Mouse (Mus musculus): ENCODE results near the gene Itgb4.
"Not testable (repeated sequence)": the region's sequence is repeated elsewhere in the genome, so short reads cannot be mapped to it uniquely, and the experiment has no call there.

Gene Itgb4

DNA sequence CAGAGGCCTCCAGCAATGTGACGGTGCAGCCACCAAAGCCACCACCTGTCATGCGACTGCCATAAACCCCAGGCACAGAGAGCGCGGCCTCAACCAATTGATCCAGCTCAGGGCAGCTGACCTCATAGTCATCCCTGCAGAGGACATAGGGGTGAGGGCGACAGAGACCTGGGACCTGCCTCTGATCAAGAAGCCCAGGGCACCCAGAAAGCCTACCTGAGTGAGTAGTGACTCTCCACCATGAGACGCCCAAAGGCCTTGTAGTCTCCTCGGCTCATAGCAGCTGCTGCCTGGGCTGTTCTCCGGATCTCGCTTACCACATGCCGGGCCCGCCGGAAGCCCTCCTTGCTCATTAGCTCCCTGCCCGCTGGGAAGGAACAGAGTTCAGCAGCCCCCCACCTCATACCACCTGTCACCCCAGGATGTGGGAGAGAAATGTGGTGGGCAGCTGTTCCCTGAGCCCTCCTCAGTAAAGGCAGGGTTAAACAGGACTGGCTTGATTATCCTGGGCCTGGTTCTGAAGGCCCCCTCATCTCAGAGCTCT, 34.4 kb downstream of the Itgb4 start:
- DNase-seq (ENCODE audit: low spot score) = no peak

DNA sequence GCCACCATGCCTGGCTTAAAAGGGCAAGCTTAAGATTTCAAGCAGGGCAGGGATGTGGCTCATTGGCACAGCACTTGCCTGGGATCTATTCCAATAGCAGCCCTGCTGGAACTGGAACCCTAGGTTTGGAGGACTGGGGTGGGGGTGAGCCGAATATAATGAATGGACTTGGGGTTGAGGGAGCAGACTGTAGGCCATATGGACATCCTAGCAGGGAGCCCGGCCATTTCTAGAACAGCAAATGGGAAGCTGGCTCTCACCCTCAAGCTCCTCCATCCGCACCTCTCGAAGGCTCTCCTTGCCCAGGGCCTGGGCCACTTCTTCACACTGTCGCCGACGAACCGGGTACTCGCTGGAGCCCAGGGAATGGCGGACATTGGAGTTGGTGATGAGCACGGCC, 35.2 kb downstream of the Itgb4 start:
- DNase-seq (ENCODE audit: low spot score) = no peak

DNA sequence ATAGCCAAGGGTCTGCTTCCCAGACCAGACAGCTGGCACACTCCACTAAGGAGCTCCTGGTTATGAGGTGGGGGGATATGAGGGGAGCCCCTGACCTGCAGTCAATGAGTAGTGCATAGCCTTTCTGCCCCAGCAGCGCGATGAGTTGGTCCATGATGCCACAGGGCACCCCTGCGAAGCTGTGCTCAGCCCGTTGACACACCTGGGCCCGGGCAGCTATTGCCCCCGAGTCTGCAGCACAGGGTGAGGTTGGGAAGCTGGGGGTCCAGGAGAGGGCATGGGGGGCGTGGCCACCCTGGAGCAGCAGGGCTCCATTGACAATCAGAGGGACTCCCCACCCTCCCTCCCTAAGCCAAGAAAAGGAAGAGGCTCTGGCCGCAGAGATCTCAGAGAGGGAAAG, 35.6 kb downstream of the Itgb4 start:
- DNase-seq (ENCODE audit: low spot score) = no peak

DNA sequence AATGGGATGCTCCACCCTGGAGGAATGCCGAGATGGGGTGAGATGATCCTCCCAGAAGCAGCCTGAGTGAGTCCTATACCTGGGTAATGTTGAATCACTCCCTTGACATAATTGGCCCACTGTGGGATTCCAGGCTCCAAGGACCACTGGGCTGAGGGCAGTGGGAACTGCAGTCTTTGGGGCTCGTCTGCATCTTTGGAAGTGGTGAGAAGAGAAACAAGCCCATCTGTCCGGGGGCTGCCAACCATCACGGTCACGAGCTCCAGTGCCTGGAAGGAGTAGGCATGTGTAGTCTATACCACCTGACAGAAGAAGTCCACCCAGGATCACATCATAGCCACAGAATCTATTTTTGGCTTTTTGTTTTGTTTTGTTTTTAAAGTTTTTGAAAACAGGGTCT, 36.4 kb downstream of the Itgb4 start:
- no peak for DNase-seq (ENCODE audit: low spot score)

DNA sequence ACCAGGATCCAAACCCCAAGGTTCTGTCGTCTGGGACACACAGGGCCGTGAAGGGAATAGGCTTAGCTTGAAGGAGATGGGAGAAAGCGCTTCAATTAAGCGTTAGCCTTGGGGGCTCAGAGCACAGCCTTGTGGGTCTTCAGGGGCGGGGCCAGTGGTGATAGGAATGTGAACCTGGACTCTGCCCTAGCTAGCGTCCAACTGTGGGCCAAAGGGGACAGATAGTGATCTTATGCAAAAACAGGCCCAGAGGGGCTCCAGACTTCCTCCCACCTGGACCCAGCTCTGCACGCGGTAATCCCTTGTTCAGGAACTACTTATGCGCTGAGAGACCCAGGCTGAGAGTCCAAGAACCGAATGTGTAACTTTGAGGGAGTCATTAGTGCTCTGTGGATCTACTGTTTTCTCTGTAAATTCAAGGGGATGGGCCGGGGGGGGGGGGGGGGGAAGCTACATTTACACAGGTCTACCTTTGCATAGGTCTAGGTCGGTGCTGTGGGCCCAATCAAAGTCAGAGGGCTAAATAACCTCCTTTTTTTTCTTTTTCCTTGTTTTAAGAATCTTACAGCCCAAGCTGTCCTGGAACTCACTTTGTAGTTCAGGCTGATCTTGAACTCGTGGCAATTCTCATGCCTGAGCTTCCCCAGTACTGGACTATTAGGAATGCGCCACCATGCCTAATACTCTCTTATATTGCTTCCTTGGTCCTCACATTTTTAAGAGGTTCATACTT, 37.2 kb downstream of the Itgb4 start:
- no peak for DNase-seq (ENCODE audit: low spot score)

DNA sequence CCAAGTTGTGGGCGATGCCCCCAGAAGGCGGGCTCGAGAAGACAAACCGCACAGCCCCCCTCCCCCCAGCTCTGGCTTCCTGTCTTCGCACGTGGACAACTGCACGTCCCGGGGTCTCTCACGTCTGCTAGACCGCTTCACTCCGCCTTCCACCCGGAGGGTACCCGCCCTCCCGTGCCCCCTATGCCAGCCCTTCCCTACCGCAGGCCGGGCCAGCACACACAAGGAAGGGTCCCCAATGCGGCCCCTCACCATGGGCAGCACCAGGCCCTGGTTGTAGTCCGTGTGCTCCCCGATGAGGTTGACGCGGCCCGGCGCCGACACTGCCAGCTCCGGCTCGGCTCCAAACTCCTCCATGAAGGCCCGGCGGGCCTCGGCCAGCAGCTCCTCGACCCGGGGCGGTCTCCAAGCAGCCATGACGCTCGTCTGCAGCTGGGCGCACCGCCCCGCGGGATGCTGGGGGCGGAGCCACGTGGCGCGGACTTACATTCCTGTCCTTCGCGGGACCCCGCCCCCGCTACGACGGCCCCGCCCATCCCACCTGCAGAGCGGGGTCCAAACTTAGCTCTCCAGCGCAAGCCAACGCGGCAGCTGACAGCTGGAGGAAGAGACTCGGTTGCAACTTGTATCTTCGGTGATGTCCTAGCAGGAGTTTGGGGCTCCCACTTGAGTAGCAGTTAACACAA, 37.9 kb downstream of the Itgb4 start, which contains the start of gene Galk1:
Gene Galk1, minus strand, starts transcription at position 458 of the 686 bp plus-strand sequence.
- peak; percentile 44 for DNase-seq (ENCODE audit: low spot score)

DNA sequence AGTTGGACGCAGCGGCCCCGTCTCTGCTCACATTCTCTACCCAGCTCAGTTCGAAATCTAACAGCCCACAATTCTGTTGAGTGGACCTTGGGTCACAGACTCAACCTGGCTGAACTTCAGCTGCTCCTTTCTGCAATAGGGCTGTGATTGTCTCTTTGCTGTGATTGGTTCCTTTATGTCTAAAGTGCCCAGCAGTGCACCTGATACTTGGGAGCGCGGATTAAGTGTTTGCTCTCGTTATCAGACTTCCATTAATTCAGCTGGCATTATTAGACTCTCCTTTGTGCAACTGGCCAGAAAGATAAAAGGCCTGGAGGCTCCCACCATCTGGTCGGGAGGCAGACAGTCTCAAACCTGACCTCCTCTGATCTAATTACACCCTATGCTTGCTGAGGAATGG, 40.3 kb downstream of the Itgb4 start:
- DNase-seq (ENCODE audit: low spot score) = no peak

DNA sequence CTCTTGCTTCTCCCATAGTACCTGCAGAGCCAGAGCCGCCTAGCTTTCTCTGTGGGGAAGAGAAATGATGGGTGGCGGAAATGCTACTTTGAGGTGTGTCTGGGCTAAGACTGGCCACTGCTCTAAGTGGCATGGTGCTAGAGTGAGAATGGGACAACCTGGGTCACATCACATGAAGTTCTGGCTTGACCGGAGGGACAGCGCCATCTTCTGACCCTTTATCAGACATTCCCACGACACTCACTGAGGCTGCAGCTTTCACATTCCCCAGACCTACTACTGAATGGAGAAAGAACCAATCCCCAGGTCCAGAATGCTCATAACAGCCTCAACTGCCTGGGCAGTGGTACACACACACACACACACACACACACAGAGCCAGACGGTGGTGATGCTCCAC, 43.6 kb downstream of the Itgb4 start:
- no peak for DNase-seq (ENCODE audit: low spot score)

DNA sequence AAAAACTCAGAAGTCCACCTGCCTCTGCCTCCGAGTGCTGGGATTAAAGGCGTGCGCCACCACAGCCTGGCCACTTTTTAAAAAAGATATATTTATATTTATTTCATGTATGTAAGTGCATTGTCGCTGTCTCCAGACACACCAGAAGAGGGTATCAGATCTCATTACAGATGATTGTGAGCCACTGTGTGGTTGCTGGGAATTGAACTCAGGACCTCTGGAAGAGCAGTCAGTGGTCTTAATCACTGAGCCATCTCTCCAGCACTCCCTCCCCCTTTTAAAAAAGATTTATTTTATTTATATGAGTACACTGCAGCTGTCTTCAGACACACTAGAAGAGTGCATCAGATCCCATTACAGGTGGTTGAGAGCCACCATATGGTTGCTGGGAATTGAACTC, 44.4 kb downstream of the Itgb4 start:
- not testable (repeated sequence) for DNase-seq (ENCODE audit: low spot score)

DNA sequence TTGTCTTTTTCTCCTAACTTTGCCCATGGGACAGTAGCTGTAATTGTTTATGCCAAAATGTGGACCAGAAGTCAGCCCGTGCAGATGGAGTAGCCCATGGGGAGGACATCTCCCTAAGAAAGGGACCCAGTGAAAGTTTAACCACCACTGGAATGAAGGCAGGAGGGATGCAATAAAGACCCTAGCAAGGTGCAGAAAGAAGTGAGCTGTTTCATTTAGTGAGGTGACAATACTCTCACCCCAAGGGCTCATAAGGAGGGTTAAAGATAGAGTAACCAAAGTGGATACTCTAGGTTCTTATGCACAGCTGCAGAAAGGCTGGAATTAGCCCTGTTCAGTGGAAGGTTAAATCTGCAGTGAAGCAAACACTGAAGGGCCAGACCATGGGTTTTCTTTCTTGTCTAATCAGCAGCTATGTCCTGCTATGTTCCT, 44.9 kb downstream of the Itgb4 start:
- no peak for DNase-seq (ENCODE audit: low spot score)

DNA sequence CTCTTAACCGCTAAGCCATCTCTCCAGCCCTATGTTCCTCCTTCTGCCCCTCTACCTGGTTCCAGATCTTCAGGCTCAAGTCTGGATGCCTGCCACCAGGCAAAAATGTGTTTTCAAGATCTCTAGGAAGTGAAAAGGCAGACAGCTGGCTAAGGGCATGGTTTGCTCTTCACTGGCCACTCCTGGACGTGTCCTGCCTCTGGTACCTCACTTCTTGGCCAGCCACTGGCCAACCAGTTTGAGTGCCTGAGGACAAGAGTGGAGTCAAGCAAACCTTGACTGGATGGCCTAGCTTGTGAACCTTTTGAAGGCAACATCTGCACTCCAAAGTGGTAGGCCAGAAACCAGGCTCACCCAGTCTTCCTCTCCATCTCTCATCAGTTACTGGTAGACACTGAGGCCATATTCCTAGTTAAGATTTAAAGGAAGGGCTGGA, 45.5 kb downstream of the Itgb4 start:
- no peak for DNase-seq (ENCODE audit: low spot score)

DNA sequence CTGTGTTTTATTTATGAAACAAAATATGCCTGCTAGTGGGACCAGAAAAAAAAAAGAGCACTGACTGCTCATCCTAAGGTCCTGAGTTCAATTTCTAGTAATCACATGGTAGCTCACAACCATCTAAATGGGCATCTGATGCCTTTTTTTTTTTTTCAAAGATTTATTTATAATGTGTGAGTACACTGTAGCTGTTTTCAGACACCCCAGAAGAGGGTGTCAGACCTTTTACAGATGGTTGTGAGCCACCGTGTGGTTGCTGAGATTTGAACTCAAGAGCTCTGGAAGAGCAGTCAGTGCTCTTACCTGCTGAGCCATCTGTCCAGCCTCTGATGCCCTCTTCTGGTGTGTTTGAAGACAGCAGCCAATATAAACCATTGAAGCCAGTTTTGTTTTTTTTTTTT, 46.0 kb downstream of the Itgb4 start:
- no peak for DNase-seq (ENCODE audit: low spot score)

DNA sequence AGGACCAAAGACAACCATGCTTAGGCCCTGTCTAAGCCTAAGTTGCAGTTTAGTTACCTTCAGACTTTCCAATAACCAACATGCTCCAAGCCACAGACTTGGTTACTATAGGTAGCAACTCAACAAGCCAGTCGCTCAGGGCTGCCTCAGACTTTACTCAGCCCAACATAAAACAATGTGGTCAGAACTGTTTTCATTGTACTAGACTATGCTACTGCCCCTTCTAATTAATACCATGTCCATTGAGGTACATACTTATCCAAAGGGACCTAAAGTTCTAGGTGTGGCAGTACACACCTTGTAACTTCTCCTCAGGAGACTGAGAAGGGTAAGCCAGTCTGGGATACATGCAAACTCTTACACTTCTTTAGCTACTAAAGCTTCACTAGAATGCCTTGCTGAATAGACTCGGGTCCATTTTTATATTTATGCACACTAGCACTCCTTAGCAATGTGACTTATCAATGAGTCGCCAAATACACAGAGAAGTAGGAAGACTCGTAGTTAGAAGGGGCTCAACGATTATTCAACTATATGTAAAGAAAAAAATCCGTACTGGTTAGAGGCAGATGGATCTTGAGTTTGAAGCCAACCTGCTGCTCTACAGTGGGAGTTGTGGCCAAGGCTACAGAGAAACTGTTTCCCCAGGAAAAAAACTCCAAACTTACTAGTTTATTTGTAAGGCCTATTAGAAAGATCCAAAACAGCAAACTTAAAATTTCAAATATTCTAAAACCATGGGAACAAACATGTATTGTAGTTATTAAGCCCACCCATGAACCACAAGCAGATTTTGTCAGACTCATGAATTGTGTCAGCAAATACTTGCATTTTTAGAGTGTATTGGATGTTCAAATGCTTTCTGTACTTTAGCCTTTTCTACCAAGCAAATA, 47.1 kb downstream of the Itgb4 start:
- DNase-seq (ENCODE audit: low spot score) = no peak

DNA sequence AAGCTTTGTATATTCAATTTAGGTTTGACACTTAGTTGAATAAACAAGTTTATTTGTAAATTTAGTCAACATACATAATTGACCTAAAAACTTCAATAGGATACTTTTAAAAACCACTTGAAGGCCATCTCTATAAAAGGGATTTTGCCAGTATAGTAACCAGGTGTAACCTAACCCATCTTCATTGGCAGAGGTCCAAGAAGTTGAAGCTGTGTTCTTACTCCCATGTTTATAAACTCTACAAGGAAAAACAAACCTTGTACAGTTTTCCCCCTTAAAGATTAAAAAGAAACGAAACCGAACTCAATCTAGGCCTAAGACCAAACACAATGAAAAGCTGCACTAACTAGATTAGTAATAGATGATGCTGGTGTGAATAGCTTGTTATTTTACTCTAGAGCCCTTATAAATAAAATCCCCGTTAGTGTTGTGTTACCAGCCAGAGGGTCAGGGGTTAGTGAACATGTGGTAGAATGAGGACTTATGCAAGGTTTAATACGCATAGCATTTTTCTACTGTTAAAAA, 47.8 kb downstream of the Itgb4 start:
- DNase-seq (ENCODE audit: low spot score) = no peak

DNA sequence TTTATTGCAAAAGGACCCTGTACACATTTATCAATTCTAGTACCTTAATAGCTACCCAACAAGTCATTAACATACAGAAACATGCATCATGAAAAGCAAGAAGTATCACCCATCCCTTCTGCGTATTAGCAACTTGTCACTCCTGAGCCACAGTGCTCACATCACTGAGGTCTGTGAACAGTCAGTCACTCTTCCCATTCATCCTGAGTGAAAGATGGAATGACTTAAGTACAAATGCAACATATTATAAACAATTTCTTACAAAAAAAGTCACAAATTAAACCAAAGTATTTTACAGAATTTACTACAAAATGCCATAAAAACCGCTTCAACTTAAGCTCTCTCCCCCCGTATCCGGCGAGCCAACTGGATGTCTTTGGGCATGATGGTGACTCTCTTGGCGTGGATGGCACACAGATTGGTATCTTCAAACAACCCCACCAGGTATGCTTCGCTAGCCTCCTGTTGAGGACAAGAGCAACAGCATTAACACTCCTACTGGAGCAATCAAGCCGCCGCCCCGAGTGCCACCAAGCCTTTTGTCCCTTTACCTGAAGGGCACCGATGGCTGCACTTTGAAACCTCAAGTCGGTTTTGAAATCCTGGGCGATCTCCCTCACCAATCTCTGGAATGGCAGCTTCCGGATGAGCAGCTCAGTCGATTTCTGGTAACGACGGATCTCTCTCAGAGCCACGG, 48.7 kb downstream of the Itgb4 start:
- DNase-seq (ENCODE audit: low spot score) = not testable (repeated sequence)

DNA sequence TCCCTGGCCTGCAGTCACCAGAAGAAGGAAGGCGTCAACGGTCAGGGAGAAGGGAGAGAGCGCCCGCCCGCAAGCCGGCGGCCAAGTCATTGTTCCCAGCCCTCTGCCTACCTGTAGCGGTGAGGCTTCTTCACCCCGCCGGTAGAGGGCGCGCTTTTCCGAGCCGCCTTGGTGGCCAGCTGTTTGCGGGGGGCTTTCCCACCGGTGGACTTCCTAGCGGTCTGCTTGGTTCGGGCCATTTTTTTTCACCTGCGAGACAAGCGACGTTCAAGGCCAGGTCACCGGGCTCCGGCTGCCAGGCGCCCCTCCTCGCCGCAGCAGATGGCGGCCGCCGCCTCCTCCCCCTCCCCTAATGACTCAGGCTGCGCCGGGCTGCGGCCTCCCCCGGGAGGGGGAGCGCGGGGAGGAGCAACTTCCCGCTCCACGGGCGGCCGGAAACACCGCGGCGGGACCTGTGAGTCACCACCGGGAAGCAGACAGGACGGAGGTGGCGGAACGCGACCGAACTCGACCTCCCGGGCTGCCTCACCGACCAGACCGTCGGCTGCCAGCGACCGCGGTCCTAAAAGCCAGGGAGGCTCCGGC, 49.4 kb downstream of the Itgb4 start:
- DNase-seq (ENCODE audit: low spot score) = peak; percentile 55

DNA sequence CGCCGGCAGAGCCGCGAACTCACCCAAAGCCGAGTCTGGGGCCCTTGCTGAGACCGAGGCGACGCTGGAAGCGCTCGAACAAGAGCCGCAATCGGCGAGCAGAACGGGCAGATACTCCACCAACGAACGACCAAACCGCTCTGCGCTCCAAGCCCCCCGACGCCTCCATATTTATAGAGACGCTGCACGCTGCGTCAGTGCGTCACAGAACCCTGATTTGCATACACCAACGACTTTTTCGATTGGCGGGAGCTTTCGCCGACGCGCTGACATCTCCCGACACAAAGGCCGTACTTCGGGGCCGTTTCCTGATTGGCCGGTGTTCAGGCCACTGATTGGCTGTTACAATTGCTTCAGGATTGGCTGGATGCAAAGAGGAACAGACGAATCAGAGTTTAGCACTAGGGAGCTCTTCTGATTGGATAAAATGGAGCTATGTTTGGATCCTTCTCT, 49.9 kb downstream of the Itgb4 start:
- DNase-seq (ENCODE audit: low spot score) = peak; percentile 95

DNA sequence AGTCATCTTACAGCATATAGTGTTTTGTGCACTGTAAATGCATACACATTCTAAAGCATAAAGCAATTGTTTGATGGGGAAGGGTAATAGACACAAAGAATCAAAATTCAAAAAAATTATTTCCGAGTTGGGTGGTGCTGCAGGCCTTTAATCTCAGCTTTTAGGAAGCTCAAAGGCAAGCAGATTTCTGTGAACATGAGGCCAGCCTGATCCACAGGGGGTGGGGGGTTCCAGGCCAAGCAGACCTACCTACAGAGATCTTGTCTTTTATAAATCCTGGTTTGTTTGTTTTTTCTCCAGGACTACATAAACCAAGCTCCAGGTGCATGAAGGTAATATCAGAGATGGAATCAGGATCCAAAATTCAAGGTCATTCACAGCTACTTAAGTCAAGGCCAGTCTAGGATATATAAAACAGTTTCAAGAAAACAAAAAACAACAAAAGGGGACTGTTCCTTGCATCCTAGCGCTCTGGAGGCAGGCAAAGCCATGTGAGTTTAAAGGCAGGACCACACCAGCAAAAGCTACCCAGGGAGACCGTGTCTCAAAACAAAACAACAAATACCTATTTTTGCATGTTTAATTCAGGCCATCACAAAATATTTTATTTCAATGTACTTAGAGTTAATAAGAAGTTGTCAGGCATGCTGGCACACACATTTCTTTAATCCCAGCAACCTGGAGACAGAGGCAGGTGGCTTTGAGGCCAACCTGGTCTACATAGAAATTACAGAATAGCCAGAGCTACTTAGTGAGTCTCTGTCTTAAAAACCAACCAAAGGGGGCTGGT, 50.7 kb downstream of the Itgb4 start:
- no peak for DNase-seq (ENCODE audit: low spot score)

DNA sequence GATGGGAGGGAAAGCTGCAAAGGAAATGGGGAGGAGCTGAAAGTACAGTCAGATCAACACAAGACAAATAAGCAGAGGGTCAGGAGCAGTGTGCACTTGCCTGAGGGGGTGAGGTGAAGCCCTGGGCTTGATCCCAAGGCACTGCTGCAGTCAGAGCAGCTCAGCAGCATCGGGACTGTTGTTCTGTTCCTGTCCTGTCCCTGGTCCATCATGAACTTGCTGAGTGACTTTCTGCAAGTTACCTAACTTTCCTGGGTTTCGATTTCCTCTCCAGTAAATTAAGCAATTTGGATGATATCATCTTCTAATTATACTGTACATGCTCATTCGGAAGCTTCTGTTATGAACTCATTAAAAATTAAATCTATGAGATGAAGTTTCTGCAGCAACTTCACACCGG, 53.2 kb downstream of the Itgb4 start, which contains the start of gene H3f3b:
Gene H3f3b, minus strand, starts transcription at position 207 of the 400 bp plus-strand sequence.
- no peak for DNase-seq (ENCODE audit: low spot score)
